Mouse (Mus musculus) brain, embryonic 18.5 days (tissue): ENCODE results near the gene Sema4g.

ENCODE experiments used
- DNase-seq: peaks from one replicate; pipeline ENCODE4 v3.0.0-alpha.2; 2012; ENCODE audit warnings: low read depth, low spot score

Sema4g gene

GRCm38 (mm10) chr19:45048644-45049365, 59.9 kb downstream of the Sema4g start:
- no peak for DNase-seq

- DNase-seq, result no peak
Measured at GRCm38 (mm10) chr19:45049523-45049922, 60.6 kb downstream of the Sema4g start.
